Mouse (Mus musculus) spleen, postnatal 4 days (tissue): ENCODE data around the gene Eri2.

Experiments
- DNase-seq, 2 experiments: peaks; one replicate each; pipeline ENCODE4 v3.0.0; 2022; ENCODE audit warnings: low spot score in 2 of 2

Eri2 gene

GRCm38 (mm10) chr7:119793586-119794250 is at the start of gene Eri2, which contains the start of gene Rexo5:
Gene Eri2, minus strand, starts transcription at chr7:119794058.
Gene Rexo5, plus strand, starts transcription at chr7:119794006.
- peak; percentile 86 to 92 for DNase-seq

GRCm38 (mm10) chr7:119841820-119842449 is 48.1 kb upstream of the Eri2 start:
- DNase-seq = no peak

DNA sequence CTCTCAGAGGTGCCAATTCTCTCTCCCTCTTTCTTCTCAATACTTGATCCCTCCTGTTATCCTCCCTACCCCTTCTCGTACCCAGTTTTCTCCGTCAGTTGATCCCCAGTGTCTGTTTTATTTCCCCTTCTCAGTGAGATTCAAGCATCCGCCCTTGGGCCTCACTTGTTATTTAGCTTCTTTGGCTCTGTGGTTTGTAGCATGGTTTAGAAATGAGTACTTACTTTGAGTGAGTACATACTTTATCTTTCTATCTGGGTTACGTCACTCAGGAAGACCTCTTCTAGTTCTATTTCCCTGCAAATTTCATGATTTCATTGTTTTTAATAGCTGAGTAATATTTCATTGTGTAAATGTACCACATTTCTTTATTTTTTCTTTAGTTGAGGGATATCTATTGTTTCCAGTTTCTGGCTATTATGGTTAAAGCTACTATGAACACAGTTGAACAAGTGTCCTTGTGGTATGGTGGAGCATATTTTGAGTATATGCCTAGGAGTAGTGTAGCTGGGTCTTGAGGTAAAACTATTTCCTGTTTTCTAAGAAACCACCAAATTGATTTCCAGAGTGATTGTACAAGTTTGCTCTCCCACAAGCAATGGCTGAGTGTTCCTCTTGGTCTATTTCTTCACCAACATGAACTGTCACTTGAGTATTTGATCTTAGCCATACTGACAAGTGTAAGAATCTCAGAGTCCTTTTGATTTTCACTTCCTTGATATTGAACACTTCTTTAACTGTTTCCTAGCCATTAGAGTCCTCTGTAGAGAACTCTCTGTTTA is 42.3 kb upstream of the Eri2 start:
- no peak for DNase-seq

DNA sequence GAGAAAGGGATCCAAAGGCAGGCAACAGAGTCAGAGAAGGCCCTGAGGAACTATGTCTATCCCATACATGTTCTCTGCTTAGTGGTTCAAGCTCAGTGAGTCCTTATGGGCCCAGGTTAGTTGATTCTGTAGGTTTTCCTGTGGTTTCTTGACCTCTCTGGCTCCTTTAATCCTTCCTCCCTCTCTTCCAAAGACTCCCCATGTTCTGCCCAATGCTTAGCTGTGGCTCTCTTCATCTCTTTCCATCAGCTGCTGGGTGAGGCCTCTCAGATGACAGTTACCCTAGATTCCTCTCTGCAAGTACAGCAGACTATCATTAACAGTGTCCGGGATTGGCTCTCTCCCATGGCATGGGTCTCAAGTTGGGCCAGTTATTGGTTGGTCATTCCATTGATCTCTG is 41.5 kb upstream of the Eri2 start:
- no peak for DNase-seq

DNA sequence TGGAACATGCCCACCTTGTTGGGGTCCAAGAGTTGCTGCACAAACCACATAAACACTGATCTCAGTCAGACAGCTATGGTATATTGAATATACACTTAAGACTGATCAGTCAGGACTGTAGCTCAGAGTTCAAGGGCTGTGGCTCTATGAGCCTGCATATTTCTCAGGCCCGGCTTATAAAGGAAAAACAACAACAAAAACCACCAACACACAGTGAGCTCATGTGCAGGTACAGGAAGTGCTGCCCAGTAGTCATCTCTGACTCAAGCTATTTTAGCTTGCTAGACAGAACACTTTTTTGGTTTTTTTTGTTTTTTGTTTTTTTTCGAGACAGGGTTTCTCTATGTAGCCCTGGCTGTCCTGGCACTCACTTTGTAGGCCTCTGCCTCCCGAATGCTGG is 14.9 kb upstream of the Eri2 start:
- no peak for DNase-seq

GRCm38 (mm10) chr7:119807396-119807795 is 13.5 kb upstream of the Eri2 start:
- DNase-seq = no peak

GRCm38 (mm10) chr7:119800991-119801390 is 7.1 kb upstream of the Eri2 start:
- DNase-seq = no peak

- no peak for DNase-seq
Measured at GRCm38 (mm10) chr7:119800488-119800887, 6.6 kb upstream of the Eri2 start.

- DNase-seq = no peak
Measured at GRCm38 (mm10) chr7:119795311-119795710, 1.5 kb upstream of the Eri2 start.

GRCm38 (mm10) chr7:119794251-119794638 is 387 bp upstream of the Eri2 start:
- no peak for DNase-seq

DNA sequence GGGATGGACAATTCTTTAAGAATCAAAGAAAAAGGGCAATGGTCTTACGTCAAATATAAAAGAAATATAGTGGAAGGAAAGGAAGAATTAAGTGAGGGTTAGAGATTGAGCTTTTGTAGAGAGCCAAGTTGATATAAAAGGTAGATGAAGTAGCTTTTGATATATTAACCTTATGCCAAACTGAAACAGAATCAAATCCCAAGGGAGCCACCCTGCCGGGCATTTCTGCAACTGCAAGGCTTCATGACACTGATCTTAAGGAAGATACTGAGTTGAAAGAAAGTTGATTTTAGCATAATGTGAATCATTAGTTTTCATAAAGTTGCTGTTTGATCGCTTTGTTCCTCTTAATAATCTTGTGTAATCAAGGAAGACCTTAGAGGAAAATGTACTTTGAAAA is 4.8 kb downstream of the Eri2 start:
- DNase-seq = no peak

DNA sequence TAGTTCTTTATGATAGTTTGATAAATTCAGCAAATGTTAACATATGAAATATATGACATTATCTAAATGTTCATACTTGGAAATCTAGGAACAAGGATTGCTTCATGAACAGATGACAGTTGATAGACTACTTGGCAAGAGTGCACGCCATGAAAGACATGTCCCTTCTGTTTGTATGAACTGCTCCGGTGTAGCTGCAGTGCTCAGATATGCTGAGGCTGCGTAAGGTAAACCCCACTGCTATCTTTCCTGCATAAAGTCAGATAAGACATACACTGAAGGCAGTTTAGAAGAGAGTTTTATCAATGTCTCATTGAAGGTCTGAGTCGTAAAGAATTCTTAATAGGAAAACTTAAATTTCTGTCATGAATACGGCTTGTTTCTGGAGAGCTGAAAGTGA is 8.9 kb downstream of the Eri2 start:
- DNase-seq = no peak

GRCm38 (mm10) chr7:119783453-119783852 is 10.4 kb downstream of the Eri2 start:
- DNase-seq = no peak

DNA sequence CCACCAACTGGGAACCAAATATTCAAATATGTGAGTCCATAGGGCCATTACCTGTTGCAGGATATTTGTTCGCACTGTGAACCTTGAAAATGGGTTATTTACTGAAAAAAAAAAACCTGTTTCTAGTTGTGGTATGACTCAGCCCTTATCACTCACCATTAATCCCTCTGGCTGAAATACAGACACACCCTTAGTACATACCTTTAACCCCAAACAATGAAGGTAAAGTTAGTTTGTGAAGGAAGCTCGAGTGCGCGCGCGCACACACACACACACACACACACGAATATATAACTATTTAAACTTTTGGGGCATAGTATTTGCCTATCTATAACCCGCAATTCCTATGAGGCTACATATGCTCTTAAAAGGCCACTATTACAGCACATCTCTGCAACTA is 24.0 kb downstream of the Eri2 start:
- no peak for DNase-seq

- no peak for DNase-seq
Measured at GRCm38 (mm10) chr7:119766996-119767395, 26.9 kb downstream of the Eri2 start.

DNA sequence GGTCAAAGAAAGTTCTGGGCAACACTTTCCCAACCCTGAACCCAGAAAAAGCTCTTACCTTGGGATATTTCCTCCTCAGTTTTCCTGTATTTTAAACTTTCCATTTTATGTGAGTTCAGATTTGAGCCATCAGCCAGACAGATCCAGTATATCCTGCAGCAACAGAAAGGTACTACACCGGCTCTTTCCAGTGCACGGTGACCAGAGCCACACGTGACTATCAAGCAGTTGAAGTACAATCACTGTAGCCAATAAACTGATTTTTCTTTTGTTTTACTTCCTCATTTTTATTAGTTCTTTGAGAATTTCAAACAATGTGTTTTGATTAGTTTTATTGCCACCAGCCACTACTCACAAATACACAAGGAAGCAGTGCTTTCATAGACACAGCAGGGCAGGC is 29.5 kb downstream of the Eri2 start:
- no peak for DNase-seq

GRCm38 (mm10) chr7:119762166-119762697 is 31.6 kb downstream of the Eri2 start:
- DNase-seq = no peak

DNA sequence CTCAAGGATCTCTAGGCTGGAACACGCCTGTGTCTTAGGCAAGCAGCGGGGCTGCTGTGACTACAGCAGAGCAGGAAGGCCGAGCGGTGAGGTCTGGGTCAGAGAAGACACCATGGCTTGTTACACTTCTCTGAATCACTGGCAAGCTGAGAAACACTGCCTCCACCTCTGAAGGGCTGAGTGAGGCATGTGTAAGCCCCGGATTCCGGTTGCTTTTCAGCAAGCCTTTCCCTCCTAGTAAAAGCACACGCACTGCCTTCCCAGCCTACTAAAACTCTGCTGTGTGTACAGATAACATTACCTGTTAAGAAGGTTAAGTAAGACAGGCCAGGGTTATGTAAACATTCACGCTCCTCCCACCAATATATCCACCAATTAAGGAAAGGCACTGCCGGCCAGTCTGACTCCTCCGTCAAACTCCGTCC is 33.3 kb downstream of the Eri2 start, which contains the start of gene Acsm3:
TSS of gene Acsm3 (plus strand) at position 397 of the 425 bp plus-strand sequence.
- no peak for DNase-seq

GRCm38 (mm10) chr7:119753696-119754095 is 40.2 kb downstream of the Eri2 start:
- no peak for DNase-seq

DNA sequence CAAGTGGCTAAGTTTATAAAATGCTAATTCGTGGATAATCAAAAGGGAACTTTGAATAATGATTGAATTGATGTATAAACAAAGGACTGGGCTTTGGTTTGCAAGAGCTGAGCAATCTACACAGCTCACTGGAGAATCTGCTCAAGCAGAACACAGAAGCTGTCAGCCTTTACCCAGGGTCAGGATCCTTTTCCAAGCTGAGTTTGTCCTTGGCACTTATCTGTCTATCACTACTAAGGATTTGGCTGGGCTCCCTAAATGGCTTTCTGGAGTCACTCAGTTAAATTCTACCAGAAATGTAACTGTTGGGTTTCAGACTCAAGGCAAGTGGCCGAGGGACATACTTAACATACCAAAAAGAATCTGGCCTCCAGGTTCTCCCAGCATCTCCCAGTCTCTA is 43.9 kb downstream of the Eri2 start:
- no peak for DNase-seq

GRCm38 (mm10) chr7:119748761-119749160 is 45.1 kb downstream of the Eri2 start:
- no peak for DNase-seq

GRCm38 (mm10) chr7:119745869-119746268 is 48.0 kb downstream of the Eri2 start:
- no peak for DNase-seq
